Mouse (Mus musculus): ENCODE data around the gene Foxk1. TPM values are rescaled to one million over a fixed set of nuclear protein-coding genes. Genes with fewer than 3 reads are reported as not detected.

Gene Foxk1
- total and polyA plus RNA-seq, 3 experiments, result 9.2 to 13.8 (median 13.2) TPM

- DNase-seq, result no peak
- H3K27ac ChIP-seq, result no peak overlapping the region
- H3K4me1 ChIP-seq (ENCODE audit: control insufficient read depth, insufficient read depth, low read length), result no peaks in the 10 kb centered on the region
- WGBS, result 82% methylated on average over 6 of the region's 6 CpGs
- no peaks in the 10 kb centered on the region for H3K27me3 ChIP-seq (ENCODE audit: control insufficient read depth, insufficient read depth, low read length)
- TF ChIP-seq POLR2A (IDR thresholded peaks at IDR 0.05; ENCODE audit: insufficient read depth, low read depth, low read length) (no peak), EP300 (IDR thresholded peaks at IDR 0.05; ENCODE audit: insufficient read depth, low read depth, low read length) (no peak), CTCF (IDR thresholded peaks at IDR 0.05) (no peak)
- no peak overlapping the region for H3K4me3 ChIP-seq
- no peak overlapping the region for H3K9ac ChIP-seq (ENCODE audit: low read depth, low read length)
- H3K36me3 ChIP-seq (ENCODE audit: control insufficient read depth, insufficient read depth, low read length), result no peaks in the 10 kb centered on the region
- H3K79me2 ChIP-seq (replicated peaks; ENCODE audit: control insufficient read depth, insufficient read depth, low read length), result no peaks in the 10 kb centered on the region
- intact Hi-C loops (cut with DNase I), result no loop called here
These were observed 15.0 kb upstream of the Foxk1 start for GRCm38 (mm10) chr5:142386329-142386728.

GRCm38 (mm10) chr5:142386784-142387680 lies 14.3 kb upstream of the Foxk1 start:
- no peak for TF ChIP-seq EP300 (IDR thresholded peaks at IDR 0.05; ENCODE audit: insufficient read depth, low read depth, low read length)
- TF ChIP-seq CTCF (IDR thresholded peaks at IDR 0.05), result 0 out of 2 replicates have a peak, but pooled peaks have one; percentile 3
- Histone ChIP-seq H3K36me3 (ENCODE audit: control insufficient read depth, insufficient read depth, low read length) (no peaks in the 10 kb centered on the region), H3K27ac (no peak overlapping the region), H3K4me1 (ENCODE audit: control insufficient read depth, insufficient read depth, low read length) (peaks cover 3% of the 10 kb centered on the region; the same call in 1 of the 2 replicates), H3K79me2 (replicated peaks; ENCODE audit: control insufficient read depth, insufficient read depth, low read length) (no peaks in the 10 kb centered on the region), H3K9ac (ENCODE audit: low read depth, low read length) (no peak overlapping the region), H3K4me3 (no peak overlapping the region), H3K27me3 (ENCODE audit: control insufficient read depth, insufficient read depth, low read length) (no peaks in the 10 kb centered on the region)
- WGBS, result 42% methylated on average over 17 of the region's 17 CpGs
- peak in 1 of 2 experiments; percentile 22 for DNase-seq
- intact Hi-C loops (cut with DNase I), result no loop called here

GRCm38 (mm10) chr5:142387716-142388115 lies 13.6 kb upstream of the Foxk1 start:
- 82% methylated on average over 4 of the region's 4 CpGs for WGBS
- DNase-seq, result no peak
- H3K79me2 ChIP-seq (replicated peaks; ENCODE audit: control insufficient read depth, insufficient read depth, low read length), result no peaks in the 10 kb centered on the region
- TF ChIP-seq EP300 (IDR thresholded peaks at IDR 0.05; ENCODE audit: insufficient read depth, low read depth, low read length) (no peak), CTCF (IDR thresholded peaks at IDR 0.05) (peak; percentile 51), POLR2A (IDR thresholded peaks at IDR 0.05; ENCODE audit: insufficient read depth, low read depth, low read length) (no peak)
- H3K9ac ChIP-seq (ENCODE audit: low read depth, low read length), result no peak overlapping the region
- no peaks in the 10 kb centered on the region for H3K27me3 ChIP-seq (ENCODE audit: control insufficient read depth, insufficient read depth, low read length)
- H3K27ac ChIP-seq, result no peak overlapping the region
- intact Hi-C loops (cut with DNase I), result no loop called here
- H3K36me3 ChIP-seq (ENCODE audit: control insufficient read depth, insufficient read depth, low read length), result no peaks in the 10 kb centered on the region
- peaks cover 3% of the 10 kb centered on the region; the same call in 1 of the 2 replicates for H3K4me1 ChIP-seq (ENCODE audit: control insufficient read depth, insufficient read depth, low read length)
- no peak overlapping the region for H3K4me3 ChIP-seq

GRCm38 (mm10) chr5:142391691-142392090 lies 9.6 kb upstream of the Foxk1 start:
- WGBS, result 55% methylated on average over 5 of the region's 5 CpGs
- Histone ChIP-seq H3K27ac (no peak overlapping the region), H3K4me1 (ENCODE audit: control insufficient read depth, insufficient read depth, low read length) (peaks cover 3% of the 10 kb centered on the region; the same call in 1 of the 2 replicates), H3K27me3 (ENCODE audit: control insufficient read depth, insufficient read depth, low read length) (no peaks in the 10 kb centered on the region), H3K36me3 (ENCODE audit: control insufficient read depth, insufficient read depth, low read length) (no peaks in the 10 kb centered on the region), H3K4me3 (no peak overlapping the region), H3K9ac (ENCODE audit: low read depth, low read length) (no peak overlapping the region), H3K79me2 (replicated peaks; ENCODE audit: control insufficient read depth, insufficient read depth, low read length) (no peaks in the 10 kb centered on the region)
- intact Hi-C loops (cut with DNase I), result no loop called here
- DNase-seq, result no peak
- TF ChIP-seq EP300 (IDR thresholded peaks at IDR 0.05; ENCODE audit: insufficient read depth, low read depth, low read length) (no peak), CTCF (IDR thresholded peaks at IDR 0.05) (no peak), POLR2A (IDR thresholded peaks at IDR 0.05; ENCODE audit: insufficient read depth, low read depth, low read length) (no peak)

- Histone ChIP-seq H3K27ac (no peak overlapping the region), H3K4me1 (ENCODE audit: control insufficient read depth, insufficient read depth, low read length) (peaks cover 3% of the 10 kb centered on the region; the same call in 1 of the 2 replicates), H3K9ac (ENCODE audit: low read depth, low read length) (no peak overlapping the region), H3K4me3 (no peak overlapping the region), H3K36me3 (ENCODE audit: control insufficient read depth, insufficient read depth, low read length) (no peaks in the 10 kb centered on the region), H3K27me3 (ENCODE audit: control insufficient read depth, insufficient read depth, low read length) (no peaks in the 10 kb centered on the region), H3K79me2 (replicated peaks; ENCODE audit: control insufficient read depth, insufficient read depth, low read length) (no peaks in the 10 kb centered on the region)
- 93% methylated on average over 6 of the region's 6 CpGs for WGBS
- intact Hi-C loops (cut with DNase I), result no loop called here
- TF ChIP-seq POLR2A (IDR thresholded peaks at IDR 0.05; ENCODE audit: insufficient read depth, low read depth, low read length), result no peak
- no peak for TF ChIP-seq EP300 (IDR thresholded peaks at IDR 0.05; ENCODE audit: insufficient read depth, low read depth, low read length)
- peak; percentile 42 for TF ChIP-seq CTCF (IDR thresholded peaks at IDR 0.05)
- DNase-seq, result no peak
These were observed 6.6 kb upstream of the Foxk1 start for GRCm38 (mm10) chr5:142394602-142395252.

GRCm38 (mm10) chr5:142395909-142396308 lies 5.4 kb upstream of the Foxk1 start:
- TF ChIP-seq EP300 (IDR thresholded peaks at IDR 0.05; ENCODE audit: insufficient read depth, low read depth, low read length) (no peak), CTCF (IDR thresholded peaks at IDR 0.05) (no peak), POLR2A (IDR thresholded peaks at IDR 0.05; ENCODE audit: insufficient read depth, low read depth, low read length) (no peak)
- Histone ChIP-seq H3K36me3 (ENCODE audit: control insufficient read depth, insufficient read depth, low read length) (no peaks in the 10 kb centered on the region), H3K4me1 (ENCODE audit: control insufficient read depth, insufficient read depth, low read length) (peaks cover 3% of the 10 kb centered on the region; the same call in 1 of the 2 replicates), H3K9ac (ENCODE audit: low read depth, low read length) (no peak overlapping the region), H3K27me3 (ENCODE audit: control insufficient read depth, insufficient read depth, low read length) (no peaks in the 10 kb centered on the region), H3K79me2 (replicated peaks; ENCODE audit: control insufficient read depth, insufficient read depth, low read length) (no peaks in the 10 kb centered on the region), H3K27ac (no peak overlapping the region), H3K4me3 (no peak overlapping the region)
- 70% methylated on average over 5 of the region's 5 CpGs for WGBS
- no peak for DNase-seq
- intact Hi-C loops (cut with DNase I), result no loop called here

Measured in heart, adult 2 months (tissue).